Mouse (Mus musculus): ENCODE data around the gene Kcnc4. TPM values are rescaled to one million over a fixed set of nuclear protein-coding genes. Genes with fewer than 3 reads are reported as not detected.

The Kcnc4 gene
- total RNA-seq, 2 experiments from 2014 or later, result 57.3 to 58.5 TPM

- DNase-seq (ENCODE audit: extremely low spot score in 1 of 2, low spot score in 2 of 2), result no peak
Observed at GRCm38 (mm10) chr3:107412509-107412908, 46.8 kb downstream of the Kcnc4 start.

GRCm38 (mm10) chr3:107411669-107412068, 47.7 kb downstream of the Kcnc4 start:
- intact Hi-C loops (cut with DNase I), result no loop called here
- peak in 1 of 2 experiments; percentile 55 for DNase-seq (ENCODE audit: extremely low spot score in 1 of 2, low spot score in 2 of 2)

More at GRCm38 (mm10) chr3:107412509-107412908, 46.8 kb downstream of the Kcnc4 start:
- intact Hi-C loops (cut with DNase I), result no loop called here

GRCm38 (mm10) chr3:107401401-107401800, 58.0 kb downstream of the Kcnc4 start:
- intact Hi-C loops (cut with DNase I), result no loop called here
- no peak for DNase-seq (ENCODE audit: extremely low spot score in 1 of 2, low spot score in 2 of 2)

- intact Hi-C loops (cut with DNase I), result no loop called here
- no peak for DNase-seq (ENCODE audit: extremely low spot score in 1 of 2, low spot score in 2 of 2)
Observed at GRCm38 (mm10) chr3:107399991-107400640, 59.2 kb downstream of the Kcnc4 start.

GRCm38 (mm10) chr3:107391198-107391597, 68.2 kb downstream of the Kcnc4 start:
- no peak for DNase-seq (ENCODE audit: extremely low spot score in 1 of 2, low spot score in 2 of 2)
- intact Hi-C loops (cut with DNase I), result no loop called here

Other genes with a start within 250 kb of the Kcnc4 start
- gene Cym, start 237.8 kb downstream of the Kcnc4 start, total RNA-seq (2021), result under 1 TPM in 1 of 2 experiments, not detected in 1; 0.28 TPM
- not detected for gene A630076J17Rik, start 228.9 kb downstream of the Kcnc4 start, total RNA-seq (2021)
- gene Prok1, start 219.8 kb downstream of the Kcnc4 start, total RNA-seq (2021), result not detected
- gene Lamtor5, start 180.7 kb downstream of the Kcnc4 start, total RNA-seq (2021), result 10 to 100 TPM; 57.2 to 63.4 TPM
- 1 to 10 TPM; 1.8 to 2.3 TPM for gene Slc16a4, start 168.3 kb downstream of the Kcnc4 start, total RNA-seq (2021)
- gene Rbm15, start 125.9 kb downstream of the Kcnc4 start, total RNA-seq (2021), result 10 to 100 TPM; 21.3 to 23.3 TPM
- 100 to 1,000 TPM; 258 to 262 TPM for gene Slc6a17, start 58.5 kb upstream of the Kcnc4 start, total RNA-seq (2021)
- not detected for gene Ubl4b, start 95.5 kb upstream of the Kcnc4 start, total RNA-seq (2021)
- gene Alx3, start 135.5 kb upstream of the Kcnc4 start, total RNA-seq (2021), result 1 to 10 TPM in 1 of 2 experiments, under 1 TPM in 1; 0.71 to 1.3 TPM
- gene Gm10961, start 171.8 kb upstream of the Kcnc4 start, total RNA-seq (2021), result not detected
- 10 to 100 TPM; 79.0 to 85.0 TPM for gene Strip1, start 172.1 kb upstream of the Kcnc4 start, total RNA-seq (2021)
- gene Ahcyl1, start 237.0 kb upstream of the Kcnc4 start, total RNA-seq (2021), result 100 to 1,000 TPM; 246 to 267 TPM